Mouse (Mus musculus): ENCODE measurements around the gene Tada2a. TPM values are rescaled to one million over a fixed set of nuclear protein-coding genes. Genes with fewer than 3 reads are reported as not detected.

Gene Tada2a
- polyA plus RNA-seq, 1 experiment from 2014 or later, result 31.5 TPM

DNA sequence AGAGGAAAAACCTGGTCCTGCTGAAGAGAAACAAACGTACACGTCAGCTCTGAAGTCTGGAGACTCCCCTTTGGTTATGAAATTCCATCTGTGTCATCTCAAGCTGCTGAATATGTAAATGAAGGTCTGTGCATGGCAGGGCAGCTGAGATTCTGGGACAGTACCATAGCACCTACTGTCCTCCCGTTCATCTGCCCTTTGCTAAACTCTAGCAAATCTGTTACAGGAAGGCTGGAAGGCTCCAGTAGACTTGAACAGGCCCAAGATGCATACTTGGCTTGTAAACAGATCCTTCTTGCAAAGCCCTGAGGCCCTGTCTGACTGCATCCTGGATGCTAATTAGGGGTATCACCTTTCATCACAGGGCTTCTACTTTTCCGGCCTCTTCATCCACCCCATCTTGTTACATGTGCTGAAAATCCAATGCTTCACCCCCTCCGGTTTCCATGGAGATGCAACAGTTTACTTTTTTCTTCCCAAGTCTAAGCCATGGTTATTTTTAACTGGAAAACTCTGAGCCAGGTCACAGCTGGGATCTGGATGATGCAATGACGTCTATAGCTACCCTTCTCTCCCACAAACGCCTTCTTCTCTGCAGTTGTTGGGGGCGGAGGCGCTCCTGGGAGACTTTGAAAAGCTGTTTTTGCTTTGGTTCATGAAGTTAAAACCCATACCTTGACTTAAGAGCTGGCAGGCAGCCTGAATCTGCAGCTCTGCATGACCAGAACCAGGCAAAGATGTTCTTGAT, 56.3 kb downstream of the Tada2a start:
- Histone ChIP-seq H3K36me3 (ENCODE audit: control insufficient read depth, insufficient read depth, low read length) (no peaks in the 10 kb centered on the region), H3K27me3 (ENCODE audit: control insufficient read depth, insufficient read depth, low read depth, low read length) (peaks cover 12% of the 10 kb centered on the region), H3K4me1 (ENCODE audit: control insufficient read depth, insufficient read depth, low read length) (peaks cover 4% of the 10 kb centered on the region; the same call in 1 of the 2 replicates), H3K9ac (ENCODE audit: low read depth, low read length) (no peak overlapping the region), H3K4me2 (ENCODE audit: low read length) (no peak overlapping the region), H3K27ac (ENCODE audit: low read length) (no peak overlapping the region), H3K9me3 (replicated peaks; ENCODE audit: control insufficient read depth, low read length, poor library complexity, severe bottlenecking) (no peaks in the 10 kb centered on the region), H3K4me3 (ENCODE audit: low read depth, low read length) (no peak overlapping the region)
- no peak for ATAC-seq
- 58% methylated on average over 9 of the region's 9 CpGs for WGBS

DNA sequence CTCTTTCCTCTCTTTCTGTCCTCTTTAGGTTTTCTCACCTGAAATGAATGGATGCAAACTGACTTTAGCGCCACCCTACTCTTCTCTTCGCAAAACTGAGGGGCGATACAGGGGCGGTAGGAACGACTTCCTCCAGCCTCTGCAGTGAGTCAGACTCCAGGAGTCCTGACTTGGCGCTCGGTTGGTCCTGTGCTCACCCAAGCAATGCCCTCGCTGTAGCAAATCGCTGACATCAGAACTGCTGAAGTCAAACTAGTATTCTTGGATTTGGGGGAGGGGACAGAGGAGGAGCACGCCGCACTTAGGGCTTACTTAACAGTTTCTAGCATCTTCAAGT, 60.4 kb downstream of the Tada2a start, which contains the start of gene Dusp14:
TSS of gene Dusp14 (minus strand) at position 228 of the 337 bp plus-strand sequence.
- Histone ChIP-seq H3K4me3 (ENCODE audit: low read depth, low read length) (peak within 1 kb of the TSS; percentile 61), H3K4me1 (ENCODE audit: control insufficient read depth, insufficient read depth, low read length) (peaks cover 12% of the 10 kb centered on the region; the same call in 1 of the 2 replicates), H3K36me3 (ENCODE audit: control insufficient read depth, insufficient read depth, low read length) (no peaks in the 10 kb centered on the region), H3K27ac (ENCODE audit: low read length) (no peak within 1 kb of the TSS), H3K27me3 (ENCODE audit: control insufficient read depth, insufficient read depth, low read depth, low read length) (peaks cover 23% of the 10 kb centered on the region), H3K4me2 (ENCODE audit: low read length) (peak within 1 kb of the TSS; percentile 86), H3K9ac (ENCODE audit: low read depth, low read length) (peak within 1 kb of the TSS; percentile 66), H3K9me3 (replicated peaks; ENCODE audit: control insufficient read depth, low read length, poor library complexity, severe bottlenecking) (no peaks in the 10 kb centered on the region)
- no peak for ATAC-seq
- 15% methylated on average over 11 of the region's 11 CpGs for WGBS

DNA sequence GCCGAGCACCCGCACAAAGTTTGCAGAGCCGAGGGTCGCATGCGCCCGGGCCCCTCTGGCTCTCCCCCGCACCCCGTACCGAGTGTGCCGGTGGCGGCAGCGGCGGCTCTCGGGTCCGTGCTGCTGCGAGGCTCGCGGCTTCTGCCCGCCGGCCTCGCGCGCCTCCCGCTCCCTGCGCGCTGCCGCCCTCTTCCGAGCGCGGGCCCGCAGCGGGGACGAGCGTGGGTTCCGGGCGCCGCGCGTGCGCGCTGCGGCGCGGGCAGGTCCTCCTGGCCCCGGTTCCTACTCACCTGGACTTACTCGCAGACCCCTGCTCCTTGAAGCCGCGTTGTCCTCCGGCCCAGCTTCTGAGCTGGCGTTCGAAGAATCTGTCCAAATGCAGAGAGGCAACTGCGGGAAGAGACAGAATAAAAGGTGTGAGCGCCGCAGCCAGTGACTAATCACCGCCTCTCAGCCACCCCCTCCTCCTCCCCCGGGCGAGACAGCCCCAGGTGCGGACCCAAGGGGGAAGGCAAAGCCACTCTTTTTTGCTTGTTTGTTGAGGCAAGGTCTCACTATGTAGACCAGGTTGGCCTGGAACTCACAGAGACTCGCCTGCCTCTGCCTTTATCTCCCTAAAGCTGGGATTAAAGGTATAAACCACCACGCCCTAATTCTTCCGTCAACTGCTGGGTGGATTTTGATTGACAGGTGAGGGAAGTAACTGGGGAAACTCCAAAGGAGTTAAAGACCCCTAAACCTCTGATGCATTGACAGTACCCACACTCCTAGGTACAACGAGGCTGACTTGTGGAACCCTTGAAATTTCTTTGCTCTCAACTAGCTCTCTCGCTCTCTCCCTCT, 61.0 kb downstream of the Tada2a start:
- Histone ChIP-seq H3K4me2 (ENCODE audit: low read length) (peak overlapping the region; percentile 86), H3K9ac (ENCODE audit: low read depth, low read length) (peak overlapping the region; percentile 66), H3K27ac (ENCODE audit: low read length) (no peak overlapping the region), H3K4me3 (ENCODE audit: low read depth, low read length) (peak overlapping the region; percentile 61), H3K36me3 (ENCODE audit: control insufficient read depth, insufficient read depth, low read length) (no peaks in the 10 kb centered on the region), H3K4me1 (ENCODE audit: control insufficient read depth, insufficient read depth, low read length) (peaks cover 12% of the 10 kb centered on the region; the same call in 1 of the 2 replicates), H3K27me3 (ENCODE audit: control insufficient read depth, insufficient read depth, low read depth, low read length) (peaks cover 23% of the 10 kb centered on the region), H3K9me3 (replicated peaks; ENCODE audit: control insufficient read depth, low read length, poor library complexity, severe bottlenecking) (no peaks in the 10 kb centered on the region)
- 2% methylated on average over 63 of the region's 63 CpGs for WGBS
- ATAC-seq, result peak; percentile 72; the same call in 1 of the 2 replicates

DNA sequence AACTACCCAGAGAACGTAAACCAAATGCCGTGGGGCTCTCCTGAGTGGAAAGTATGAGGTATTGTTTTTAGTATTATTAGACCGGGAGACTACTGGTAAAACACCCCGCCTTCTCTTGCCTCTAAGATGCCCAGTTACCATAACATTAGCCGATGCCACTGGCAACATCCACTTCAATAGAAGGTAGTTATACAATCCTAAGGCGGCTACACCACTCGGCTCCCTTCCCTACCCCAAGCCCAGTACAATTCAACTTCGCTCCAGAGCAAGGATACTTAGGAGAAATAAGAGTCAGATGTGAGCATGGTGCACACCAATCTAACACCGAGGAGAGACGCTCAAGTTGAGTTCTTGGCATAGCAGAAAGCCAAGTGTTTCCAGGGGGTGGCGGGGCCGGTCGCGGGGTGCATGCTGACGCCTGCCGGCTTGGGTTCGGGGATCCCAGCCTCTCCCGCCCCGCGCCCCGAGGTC, 61.6 kb downstream of the Tada2a start:
- Histone ChIP-seq H3K4me1 (ENCODE audit: control insufficient read depth, insufficient read depth, low read length) (peaks cover 12% of the 10 kb centered on the region; the same call in 1 of the 2 replicates), H3K4me3 (ENCODE audit: low read depth, low read length) (peak overlapping the region; percentile 61), H3K9me3 (replicated peaks; ENCODE audit: control insufficient read depth, low read length, poor library complexity, severe bottlenecking) (no peaks in the 10 kb centered on the region), H3K27ac (ENCODE audit: low read length) (no peak overlapping the region), H3K4me2 (ENCODE audit: low read length) (peak overlapping the region; percentile 86), H3K9ac (ENCODE audit: low read depth, low read length) (peak overlapping the region; percentile 66), H3K27me3 (ENCODE audit: control insufficient read depth, insufficient read depth, low read depth, low read length) (peaks cover 23% of the 10 kb centered on the region), H3K36me3 (ENCODE audit: control insufficient read depth, insufficient read depth, low read length) (no peaks in the 10 kb centered on the region)
- ATAC-seq, result peak; percentile 42; the same call in 1 of the 2 replicates
- 2% methylated on average over 21 of the region's 21 CpGs for WGBS

DNA sequence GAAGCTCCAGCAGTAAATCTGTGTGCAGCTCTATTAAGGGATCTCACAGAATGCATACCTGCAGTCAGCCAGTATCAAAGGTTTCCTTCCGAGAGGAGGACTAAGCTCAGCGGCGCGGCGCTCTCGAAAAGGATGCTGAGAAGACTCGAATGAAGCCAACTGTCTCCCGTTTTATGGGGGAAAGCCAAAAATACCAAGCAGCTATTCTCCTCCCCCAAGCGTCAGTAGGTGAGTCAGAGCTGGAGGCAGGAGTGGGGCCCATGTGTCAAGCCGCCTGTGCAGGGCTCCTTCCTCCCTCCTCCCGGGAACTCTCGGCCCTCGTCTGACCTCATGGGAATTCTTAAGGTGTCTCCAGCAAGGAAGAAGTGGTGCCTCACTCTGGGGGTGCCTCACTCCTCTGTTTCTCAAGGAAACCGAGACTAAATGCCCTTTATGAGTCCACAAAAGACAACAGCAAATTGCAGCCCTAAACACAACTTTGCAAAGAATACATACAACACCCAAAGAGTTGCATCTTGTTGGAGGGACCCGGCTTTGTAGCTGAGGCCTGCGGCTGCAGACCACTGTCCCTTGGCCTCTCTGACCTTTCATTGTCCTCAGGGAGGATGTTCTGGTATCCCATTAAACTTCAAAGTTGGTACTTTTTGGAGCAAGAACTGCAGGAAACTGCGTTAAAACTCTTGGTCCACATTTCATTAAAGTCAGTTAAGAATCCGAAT, 62.3 kb downstream of the Tada2a start:
- peak overlapping the region; percentile 86 for H3K4me2 ChIP-seq (ENCODE audit: low read length)
- H3K4me3 ChIP-seq (ENCODE audit: low read depth, low read length), result peak overlapping the region; percentile 16; the same call in 1 of the 2 replicates
- 7% methylated on average over 18 of the region's 18 CpGs for WGBS
- H3K9ac ChIP-seq (ENCODE audit: low read depth, low read length), result peak overlapping the region; percentile 51
- no peaks in the 10 kb centered on the region for H3K36me3 ChIP-seq (ENCODE audit: control insufficient read depth, insufficient read depth, low read length)
- ATAC-seq, result no peak
- peaks cover 12% of the 10 kb centered on the region; the same call in 1 of the 2 replicates for H3K4me1 ChIP-seq (ENCODE audit: control insufficient read depth, insufficient read depth, low read length)
- H3K9me3 ChIP-seq (replicated peaks; ENCODE audit: control insufficient read depth, low read length, poor library complexity, severe bottlenecking), result no peaks in the 10 kb centered on the region
- H3K27ac ChIP-seq (ENCODE audit: low read length), result no peak overlapping the region
- H3K27me3 ChIP-seq (ENCODE audit: control insufficient read depth, insufficient read depth, low read depth, low read length), result peaks cover 23% of the 10 kb centered on the region

DNA sequence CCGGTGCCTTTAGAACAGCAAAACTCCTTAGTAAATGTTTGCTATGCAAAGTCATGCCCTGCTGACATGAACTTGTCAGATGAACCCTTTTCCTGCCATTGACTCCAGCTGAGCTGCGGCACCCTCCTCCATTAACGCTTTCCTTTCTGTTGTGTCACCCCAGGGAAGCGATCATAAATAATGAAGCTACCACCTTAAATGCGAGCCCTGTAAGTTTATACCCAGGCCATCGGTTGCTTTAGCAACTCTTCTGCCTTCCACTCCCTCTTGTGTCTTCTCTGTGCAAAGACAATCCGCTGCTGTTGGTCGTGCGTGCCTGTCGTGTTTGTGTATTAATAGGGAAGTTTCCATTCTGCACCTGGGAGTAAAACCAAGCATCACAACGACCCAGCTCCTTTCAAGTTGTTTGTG, 63.3 kb downstream of the Tada2a start:
- H3K4me2 ChIP-seq (ENCODE audit: low read length), result peak overlapping the region; percentile 25
- H3K4me1 ChIP-seq (ENCODE audit: control insufficient read depth, insufficient read depth, low read length), result peaks cover 12% of the 10 kb centered on the region; the same call in 1 of the 2 replicates
- no peak for ATAC-seq
- peaks cover 23% of the 10 kb centered on the region for H3K27me3 ChIP-seq (ENCODE audit: control insufficient read depth, insufficient read depth, low read depth, low read length)
- 9% methylated on average over 11 of the region's 11 CpGs for WGBS
- no peaks in the 10 kb centered on the region for H3K9me3 ChIP-seq (replicated peaks; ENCODE audit: control insufficient read depth, low read length, poor library complexity, severe bottlenecking)
- no peak overlapping the region for H3K9ac ChIP-seq (ENCODE audit: low read depth, low read length)
- H3K36me3 ChIP-seq (ENCODE audit: control insufficient read depth, insufficient read depth, low read length), result no peaks in the 10 kb centered on the region
- H3K27ac ChIP-seq (ENCODE audit: low read length), result no peak overlapping the region
- H3K4me3 ChIP-seq (ENCODE audit: low read depth, low read length), result no peak overlapping the region

DNA sequence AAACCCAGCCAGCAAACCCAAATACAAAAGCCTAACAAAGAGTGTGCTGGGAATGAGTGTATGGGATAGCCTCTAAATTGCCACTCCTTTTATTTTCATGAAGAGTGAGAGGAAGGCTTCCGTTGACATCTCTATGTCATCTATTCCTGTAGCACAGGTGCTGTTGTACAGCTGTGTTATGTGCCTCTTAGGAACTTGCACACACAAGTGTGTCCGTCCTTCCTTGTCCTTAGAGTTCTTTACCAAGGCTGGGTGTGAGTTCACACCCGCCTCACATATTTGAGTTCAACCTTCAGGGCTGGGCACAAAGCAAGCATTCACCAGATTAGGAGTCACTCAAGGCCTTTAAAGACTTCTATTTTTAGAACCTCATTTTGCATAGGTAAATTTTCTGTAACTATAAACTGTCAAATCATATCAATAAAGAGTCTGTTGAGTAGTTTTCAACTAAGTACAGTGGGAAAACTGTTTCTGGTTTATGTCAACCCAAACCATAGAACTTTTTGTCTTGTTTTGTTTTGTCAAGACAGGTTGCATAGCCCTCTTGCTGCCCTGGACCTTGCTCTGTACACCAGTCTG, 65.7 kb downstream of the Tada2a start:
- H3K9me3 ChIP-seq (replicated peaks; ENCODE audit: control insufficient read depth, low read length, poor library complexity, severe bottlenecking), result no peaks in the 10 kb centered on the region
- 92% methylated on average over 3 of the region's 3 CpGs for WGBS
- no peak overlapping the region for H3K9ac ChIP-seq (ENCODE audit: low read depth, low read length)
- H3K4me1 ChIP-seq (ENCODE audit: control insufficient read depth, insufficient read depth, low read length), result peaks cover 11% of the 10 kb centered on the region; the same call in 1 of the 2 replicates
- no peak overlapping the region for H3K4me3 ChIP-seq (ENCODE audit: low read depth, low read length)
- peaks cover 10% of the 10 kb centered on the region for H3K27me3 ChIP-seq (ENCODE audit: control insufficient read depth, insufficient read depth, low read depth, low read length)
- no peak overlapping the region for H3K27ac ChIP-seq (ENCODE audit: low read length)
- no peak overlapping the region for H3K4me2 ChIP-seq (ENCODE audit: low read length)
- H3K36me3 ChIP-seq (ENCODE audit: control insufficient read depth, insufficient read depth, low read length), result no peaks in the 10 kb centered on the region
- ATAC-seq, result no peak

DNA sequence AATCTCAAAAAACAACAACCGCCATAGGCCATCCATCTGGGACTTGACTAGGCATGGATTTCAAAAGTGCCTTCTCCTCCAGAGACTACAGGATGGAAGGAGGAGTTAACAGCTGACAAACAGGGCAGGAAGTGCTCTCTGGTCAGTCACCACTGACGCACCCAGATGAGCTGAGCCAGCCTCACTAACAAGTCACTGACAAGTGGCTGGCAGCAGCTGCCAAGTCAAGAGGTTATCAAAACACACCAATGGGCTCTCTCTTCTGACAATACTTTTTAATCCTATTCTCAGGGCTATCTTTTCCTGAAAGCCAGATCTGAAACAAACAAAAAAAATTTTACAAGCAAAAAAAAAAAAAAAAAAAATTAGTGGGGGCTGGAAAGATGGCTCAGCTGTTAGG, 66.6 kb downstream of the Tada2a start:
- no peak overlapping the region for H3K4me3 ChIP-seq (ENCODE audit: low read depth, low read length)
- 58% methylated on average over 2 of the region's 2 CpGs for WGBS
- no peak overlapping the region for H3K9ac ChIP-seq (ENCODE audit: low read depth, low read length)
- H3K27me3 ChIP-seq (ENCODE audit: control insufficient read depth, insufficient read depth, low read depth, low read length), result peaks cover 10% of the 10 kb centered on the region
- no peaks in the 10 kb centered on the region for H3K9me3 ChIP-seq (replicated peaks; ENCODE audit: control insufficient read depth, low read length, poor library complexity, severe bottlenecking)
- no peak overlapping the region for H3K27ac ChIP-seq (ENCODE audit: low read length)
- H3K36me3 ChIP-seq (ENCODE audit: control insufficient read depth, insufficient read depth, low read length), result no peaks in the 10 kb centered on the region
- ATAC-seq, result no peak
- H3K4me2 ChIP-seq (ENCODE audit: low read length), result no peak overlapping the region
- peaks cover 8% of the 10 kb centered on the region; the same call in 1 of the 2 replicates for H3K4me1 ChIP-seq (ENCODE audit: control insufficient read depth, insufficient read depth, low read length)
